Mouse (Mus musculus) cerebellum, adult 2 months (tissue): ENCODE results near the gene D17H6S53E.
"Not testable (repeated sequence)": the region's sequence is repeated elsewhere in the genome, so short reads cannot be mapped to it uniquely, and the experiment has no call there.

Source experiments
- CTCF ChIP-seq: fragments of 200-500 bp; IDR thresholded peaks from 2 replicates; pipeline ENCODE4 v1.5.1; 2011; ENCODE audit warnings: low read depth, mild to moderate bottlenecking, control low read depth, low read length, moderate library complexity, borderline replicate concordance; ENCODE audit not compliant: insufficient read depth
- POLR2A ChIP-seq: fragments of 200-500 bp; IDR thresholded peaks from 2 replicates; pipeline ENCODE4 v1.6.1; 2011; ENCODE audit warnings: low read length, control low read depth, borderline replicate concordance; ENCODE audit not compliant: insufficient read depth

- not testable (repeated sequence) for TF ChIP-seq POLR2A, CTCF
Observed at GRCm38 (mm10) chr17:35124261-35124896, 1.8 kb upstream of the D17H6S53E start.
